In genomic region chr19:24703168-24703567, GRCm38 (mm10) we compare ENCODE assay signal across 8 mouse cellular contexts. TPM values are rescaled to one million over a fixed set of nuclear protein-coding genes. Genes with fewer than 3 reads are reported as not detected.
DNase-seq lines count a peak whose midpoint lies in the region; ATAC-seq and TF ChIP-seq lines count a peak whose summit lies in the region.
"Not testable (repeated sequence)": the region's sequence is repeated elsewhere in the genome, so short reads cannot be mapped to it uniquely, and the experiment has no call there.
"Had no signal": no experiment of that assay in that cellular context is flagged by ENCODE, and none has a peak within 500 bp of the region (broad histone marks: within the 10 kb centered on the region; RNA-seq: fewer than 3 reads in every experiment).

No protein-coding gene starts in this region.

- peaks cover 12% of the 10 kb centered on the region for H3K4me1 ChIP-seq in heart, adult 2 months (ENCODE audit: control insufficient read depth, insufficient read depth, low read length)
- H3K4me1 ChIP-seq in kidney, embryonic 15.5 days, result peaks cover 40% of the 10 kb centered on the region
- not testable (repeated sequence) for H3K4me1 ChIP-seq in liver, postnatal 0 days (ENCODE audit: insufficient read depth); midbrain, embryonic 14.5 days (ENCODE audit: control insufficient read depth, insufficient read depth, low read length); stomach, postnatal 0 days (replicated peaks; ENCODE audit: control insufficient read depth, insufficient read depth)

- intact Hi-C loops in heart, adult 2 months (cut with DNase I), result not testable (repeated sequence)

- DNase-seq in 3T3-L1 (ENCODE audit: low read depth, low spot score), result peak; percentile 49
- peak; percentile 25 for DNase-seq in brain, adult 2 months (ENCODE audit: low read depth, low spot score)
- not testable (repeated sequence) for DNase-seq in heart, adult 2 months; liver, postnatal 0 days; stomach, postnatal 0 days (ENCODE audit: low spot score)
- DNase-seq in midbrain, embryonic 14.5 days, result peak; percentile 31

- peaks cover 19% of the 10 kb centered on the region for H3K36me3 ChIP-seq in heart, adult 2 months (ENCODE audit: control insufficient read depth, insufficient read depth, low read length)
- not testable (repeated sequence) for H3K36me3 ChIP-seq in kidney, embryonic 15.5 days; liver, postnatal 0 days (replicated peaks; ENCODE audit: insufficient read depth, low read length); midbrain, embryonic 14.5 days (ENCODE audit: control insufficient read depth, insufficient read depth, low read length); stomach, postnatal 0 days (ENCODE audit: control insufficient read depth, insufficient read depth, low read length)

- TF ChIP-seq POLR2A in heart, adult 2 months (IDR thresholded peaks at IDR 0.05; ENCODE audit: insufficient read depth, low read depth, low read length), result not testable (repeated sequence)

- not testable (repeated sequence) for H3K9me3 ChIP-seq in kidney, embryonic 15.5 days (replicated peaks); liver, postnatal 0 days (ENCODE audit: low read length); midbrain, embryonic 14.5 days (ENCODE audit: control insufficient read depth, low read length); stomach, postnatal 0 days (ENCODE audit: control insufficient read depth, low read length)

- H3K27me3 ChIP-seq in heart, adult 2 months (ENCODE audit: control insufficient read depth, insufficient read depth, low read length); kidney, embryonic 15.5 days; liver, postnatal 0 days (ENCODE audit: insufficient read depth, low read length); midbrain, embryonic 14.5 days (ENCODE audit: control insufficient read depth, insufficient read depth, low read length); stomach, postnatal 0 days (ENCODE audit: control insufficient read depth, insufficient read depth, low read length): not testable (repeated sequence)

- TF ChIP-seq CTCF in heart, adult 2 months (IDR thresholded peaks at IDR 0.05), result peak; percentile 51
- TF ChIP-seq CTCF in liver, postnatal 0 days (IDR thresholded peaks at IDR 0.05; ENCODE audit: low read depth), result 0 out of 2 replicates have a peak, but pooled peaks have one; percentile 20
- TF ChIP-seq CTCF in stomach, postnatal 0 days (IDR thresholded peaks at IDR 0.05; ENCODE audit: low read depth), result peak; percentile 62

- H3K9ac ChIP-seq in heart, adult 2 months (ENCODE audit: low read depth, low read length); kidney, embryonic 15.5 days; liver, postnatal 0 days (replicated peaks); midbrain, embryonic 14.5 days (replicated peaks; ENCODE audit: low read length); stomach, postnatal 0 days (ENCODE audit: low read length): not testable (repeated sequence)

- not testable (repeated sequence) for TF ChIP-seq EP300 in heart, adult 2 months (IDR thresholded peaks at IDR 0.05; ENCODE audit: insufficient read depth, low read depth, low read length); liver, postnatal 0 days (IDR thresholded peaks at IDR 0.05; ENCODE audit: low read depth); stomach, postnatal 0 days (optimal IDR thresholded peaks at IDR 0.05)

- H3K27ac ChIP-seq in heart, adult 2 months; liver, postnatal 0 days (ENCODE audit: low read depth); midbrain, embryonic 14.5 days (replicated peaks; ENCODE audit: low read depth, low read length); stomach, postnatal 0 days (replicated peaks): not testable (repeated sequence)
- peak overlapping the region; percentile 3; the same call in 1 of the 2 replicates for H3K27ac ChIP-seq in kidney, embryonic 15.5 days

- not testable (repeated sequence) for H3K4me2 ChIP-seq in kidney, embryonic 15.5 days; liver, postnatal 0 days (ENCODE audit: low read depth, low read length); midbrain, embryonic 14.5 days (ENCODE audit: low read length); stomach, postnatal 0 days (replicated peaks; ENCODE audit: low read depth)

- not testable (repeated sequence) for ATAC-seq in kidney, embryonic 15.5 days (replicated peaks; ENCODE audit: low FRiP score); liver, postnatal 0 days; midbrain, embryonic 14.5 days (ENCODE audit: low FRiP score, low TSS enrichment); stomach, postnatal 0 days (ENCODE audit: low FRiP score, low TSS enrichment)

- H3K4me3 ChIP-seq in heart, adult 2 months; kidney, embryonic 15.5 days (replicated peaks); liver, postnatal 0 days (ENCODE audit: low read depth, low read length); midbrain, embryonic 14.5 days (replicated peaks; ENCODE audit: low read depth, low read length); stomach, postnatal 0 days (ENCODE audit: low read depth, low read length): not testable (repeated sequence)

- not testable (repeated sequence) for H3K79me2 ChIP-seq in heart, adult 2 months (replicated peaks; ENCODE audit: control insufficient read depth, insufficient read depth, low read length)

- 68% methylated on average over 1 of the region's 1 CpGs for WGBS in heart, adult 2 months
- WGBS in kidney, embryonic 15.5 days, result 76% methylated on average over 1 of the region's 1 CpGs
- 62% methylated on average over 1 of the region's 1 CpGs for WGBS in liver, postnatal 0 days (ENCODE audit: insufficient replicate concordance)
- 64% methylated on average over 1 of the region's 1 CpGs for whole genome bisulfite sequencing in midbrain, embryonic 14.5 days
- 58% methylated on average over 1 of the region's 1 CpGs for WGBS in stomach, postnatal 0 days

RNA-seq across cellular contexts. Expression of gene Tmem252, which starts 29.4 kb away (rescaled TPM):
- total RNA-seq in heart, adult 2 months (2021), result under 1 TPM; 0.08 to 0.11 TPM
- polyA plus RNA-seq in heart, adult 2 months (2012; rRNA removed), result 0.10 and 0.15 TPM in 2 replicates
- polyA plus RNA-seq in kidney, embryonic 15.5 days (2015; fragmentation: Nextera tagmentation; extraction: Ambion mirVana), result 5.8 and 5.9 TPM in 2 replicates
- polyA plus RNA-seq in liver, postnatal 0 days (2015; fragmentation: Nextera tagmentation; extraction: Ambion mirVana), result 0.06 and 0.07 TPM in 2 replicates
- 1.2 and 2.0 TPM in 2 replicates for polyA plus RNA-seq in midbrain, embryonic 14.5 days (2014; fragmentation: Nextera tagmentation; extraction: Ambion mirVana)
- 5.8 and 6.1 TPM in 2 replicates for polyA plus RNA-seq in stomach, postnatal 0 days (2015; fragmentation: Nextera tagmentation; extraction: Ambion mirVana)
- polyA plus RNA-seq: inflammation-experienced regulatory T-cells, adult 6 months had no signal
